Mouse (Mus musculus) fat pad, adult 2 months (tissue): ENCODE data around the gene Synj1.

Experiments used
- DNase-seq: peaks from one replicate; pipeline ENCODE4 v3.0.0-alpha.2; 2011; ENCODE audit warnings: low read depth, low spot score; ENCODE audit errors: extremely low read depth

Gene Synj1

DNA sequence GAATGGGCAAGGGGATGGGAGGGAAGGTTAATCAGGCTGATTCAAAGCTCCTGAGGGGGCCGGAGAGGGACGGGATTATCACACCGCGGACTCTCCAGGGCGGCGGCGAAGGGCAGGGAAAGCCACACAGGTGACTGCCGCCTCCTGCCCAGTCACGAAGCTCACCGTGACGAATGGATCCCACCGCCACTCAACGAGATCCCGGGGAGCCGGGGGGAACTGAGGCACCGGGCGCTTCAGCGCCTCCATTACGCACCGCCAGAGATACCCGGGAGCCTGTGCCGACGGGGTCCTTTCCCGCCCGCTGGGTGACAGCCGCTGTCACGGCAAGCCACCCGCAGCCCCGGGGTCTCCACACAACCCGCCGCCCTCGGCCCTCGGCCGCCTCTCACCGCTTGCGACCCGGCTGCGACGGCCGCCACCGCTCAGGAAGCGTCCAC, 507 bp downstream of the Synj1 start:
- DNase-seq, result no peak

GRCm38 (mm10) chr16:91009942-91010529, 1.1 kb downstream of the Synj1 start:
- no peak for DNase-seq

DNA sequence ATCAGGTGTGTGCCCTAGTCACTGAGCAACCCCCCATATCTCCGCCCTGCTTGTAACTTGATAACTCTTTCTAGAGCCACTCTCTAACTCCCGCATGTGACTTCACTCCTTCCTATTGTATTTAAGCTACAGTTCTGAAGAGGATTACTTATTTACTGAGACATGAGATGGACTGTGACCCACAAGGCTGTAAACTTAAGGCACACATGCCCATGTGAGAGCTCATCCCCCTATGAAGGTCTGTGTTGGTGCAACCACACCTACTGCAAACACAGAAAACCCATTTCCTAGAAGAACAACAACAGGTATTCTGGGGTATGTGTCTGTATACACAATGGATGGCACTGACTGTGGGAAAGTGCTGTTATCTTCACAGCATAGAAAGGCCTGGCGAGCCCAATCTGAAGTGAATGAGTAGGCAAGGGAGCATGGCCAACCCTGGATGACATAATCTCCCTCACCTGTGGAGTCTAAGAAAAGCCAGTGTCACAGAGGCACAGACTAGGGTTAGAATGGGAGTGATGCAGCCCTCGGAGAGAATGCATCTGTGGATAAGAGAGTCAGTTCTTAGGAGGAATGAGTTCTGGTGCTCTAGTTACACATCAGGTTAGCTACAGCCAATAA, 6.1 kb downstream of the Synj1 start:
- DNase-seq, result no peak

GRCm38 (mm10) chr16:91001098-91001497, 10.0 kb downstream of the Synj1 start:
- DNase-seq, result no peak

- no peak for DNase-seq
Measured at GRCm38 (mm10) chr16:90999827-91000226, 11.3 kb downstream of the Synj1 start.

GRCm38 (mm10) chr16:90997822-90998221, 13.3 kb downstream of the Synj1 start:
- no peak for DNase-seq

DNA sequence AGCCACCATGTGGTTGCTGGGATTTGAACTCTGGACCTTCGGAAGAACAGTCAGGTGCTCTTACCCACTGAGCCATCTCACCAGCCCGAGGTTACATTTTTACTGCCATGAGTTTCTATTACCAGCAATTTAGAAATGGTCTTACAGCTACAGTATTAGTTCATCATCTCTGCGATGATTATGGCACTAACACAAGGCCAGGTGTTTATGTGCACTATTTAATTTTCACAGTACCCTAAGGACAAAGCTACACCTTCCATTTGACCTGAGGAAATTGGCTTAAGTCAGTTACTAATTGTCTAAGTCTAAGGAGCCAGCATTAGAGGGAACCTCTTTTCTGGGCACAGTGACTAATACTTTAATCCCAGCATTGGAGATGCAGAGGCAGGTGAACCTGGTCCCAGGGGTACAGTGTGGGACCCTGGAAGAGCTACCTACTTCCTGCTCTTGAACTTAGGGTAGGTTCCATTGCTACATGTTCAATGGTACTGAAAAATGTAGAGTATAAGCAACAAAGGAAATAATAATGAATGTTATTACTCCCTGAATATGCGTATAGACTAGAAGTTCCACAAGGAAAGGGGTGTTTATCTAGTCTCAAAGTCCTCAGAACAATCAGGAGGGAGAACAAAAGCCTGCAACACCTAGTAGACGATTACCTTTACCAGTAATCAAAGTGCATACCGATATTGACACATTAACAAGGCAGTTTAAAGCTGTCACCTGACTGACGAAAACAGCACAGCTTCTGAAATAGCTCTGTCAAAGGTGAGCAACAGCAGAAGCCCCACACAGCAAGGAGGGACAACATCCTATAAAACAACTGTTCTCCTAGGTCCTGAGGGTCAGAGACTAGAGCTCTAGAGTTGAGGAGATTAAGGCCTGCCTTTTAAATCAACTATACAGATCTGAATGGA, 14.5 kb downstream of the Synj1 start:
- no peak for DNase-seq

DNA sequence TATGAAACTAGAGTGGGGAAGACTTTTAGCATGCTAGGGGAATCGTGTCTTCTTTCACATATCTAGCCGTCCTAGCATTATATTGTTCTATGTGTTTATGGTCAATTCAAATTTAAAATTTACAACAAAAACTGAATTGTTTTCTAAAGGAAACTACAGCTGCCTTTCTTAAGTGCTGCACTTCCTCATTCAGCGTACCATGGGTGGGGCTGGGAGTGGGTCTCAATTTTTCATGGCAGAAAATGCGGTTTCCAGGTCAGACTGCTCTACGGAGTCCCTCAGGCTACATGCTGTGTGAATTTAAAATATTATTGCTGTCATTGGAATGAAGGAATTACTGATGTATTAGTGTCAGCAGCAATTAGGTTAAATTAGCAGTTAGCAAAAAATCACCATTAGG, 15.6 kb downstream of the Synj1 start:
- no peak for DNase-seq

- no peak for DNase-seq
Measured at GRCm38 (mm10) chr16:90995023-90995422, 16.1 kb downstream of the Synj1 start.

DNA sequence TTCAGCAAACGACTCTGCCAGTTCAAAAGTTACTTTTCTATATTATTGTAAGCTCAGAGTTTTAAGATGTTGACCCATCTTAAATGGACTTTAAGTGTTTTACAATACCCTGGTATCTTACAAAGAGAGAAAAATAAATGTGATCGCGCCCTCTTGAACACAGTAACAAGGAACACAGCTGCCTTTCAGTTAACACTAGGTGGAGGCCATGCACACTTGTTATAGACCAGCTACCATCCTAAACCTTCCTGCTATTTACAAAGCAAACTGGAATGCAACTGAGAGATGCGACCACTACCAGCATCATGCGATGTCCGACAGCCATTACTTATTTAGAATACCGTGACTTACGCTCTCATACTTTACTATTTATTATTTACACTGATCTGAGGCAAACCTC, 21.9 kb downstream of the Synj1 start:
- DNase-seq, result no peak

DNA sequence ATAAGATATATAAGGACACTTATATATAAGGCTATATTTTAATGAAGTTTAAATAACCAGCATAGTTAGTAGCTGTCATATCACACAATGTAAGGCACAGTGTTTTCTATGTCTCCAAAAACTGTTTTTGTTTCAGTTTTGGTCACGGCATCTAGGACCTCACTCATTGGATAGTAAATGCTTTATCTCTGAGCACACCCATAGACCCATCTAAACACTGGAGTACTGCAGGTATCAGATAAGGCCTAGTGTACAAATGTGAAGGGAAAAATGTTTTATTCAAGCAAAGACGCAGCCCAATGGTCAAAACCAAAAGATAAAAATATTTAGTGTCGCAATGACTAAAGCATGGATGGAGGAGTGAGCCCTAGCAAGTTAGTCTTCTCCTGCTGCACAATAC, 22.4 kb downstream of the Synj1 start:
- no peak for DNase-seq

GRCm38 (mm10) chr16:90988039-90988438, 23.1 kb downstream of the Synj1 start:
- DNase-seq, result peak; percentile 78

DNA sequence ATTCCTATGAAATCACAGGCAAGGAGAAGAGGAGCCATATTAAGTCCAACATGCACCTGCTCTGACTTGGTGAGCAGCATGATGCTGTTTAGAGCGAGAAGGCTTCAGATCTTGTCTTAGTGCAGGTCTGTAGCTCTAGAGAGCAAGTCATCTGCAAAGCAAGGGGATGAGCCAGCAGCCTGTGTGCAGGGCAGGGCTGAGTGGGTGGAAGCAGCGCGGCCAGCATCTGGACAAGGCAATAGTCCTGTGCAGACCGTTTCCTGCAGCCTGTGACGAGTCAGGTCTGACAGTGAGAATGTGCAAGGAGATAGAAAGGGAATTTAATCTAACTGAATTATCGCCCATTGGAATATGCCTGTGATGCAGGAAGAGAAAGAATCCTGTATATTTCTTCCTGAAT, 40.1 kb downstream of the Synj1 start:
- no peak for DNase-seq

- DNase-seq, result no peak
Measured at GRCm38 (mm10) chr16:90966241-90966640, 44.9 kb downstream of the Synj1 start.

DNA sequence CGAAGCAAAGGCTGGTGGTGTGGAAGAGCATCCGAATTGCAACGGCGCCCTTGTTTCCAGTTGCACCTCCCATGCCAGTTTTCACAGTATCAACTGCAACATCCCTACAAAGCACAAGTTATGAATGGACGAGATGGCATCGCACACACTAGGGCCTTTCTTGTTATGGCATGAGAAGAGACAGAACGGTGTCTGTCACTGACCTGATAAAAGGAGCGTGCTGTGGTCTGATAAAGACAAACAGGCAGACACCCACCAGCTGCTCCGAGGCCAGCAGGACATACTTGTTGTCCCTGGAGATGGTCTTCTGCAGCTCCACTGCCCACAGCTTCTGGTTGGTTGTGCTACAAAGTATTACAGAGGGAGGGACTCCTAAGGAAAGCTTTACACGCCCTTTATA, 46.8 kb downstream of the Synj1 start:
- DNase-seq, result no peak

GRCm38 (mm10) chr16:90963866-90964265, 47.2 kb downstream of the Synj1 start:
- DNase-seq, result no peak

GRCm38 (mm10) chr16:90963231-90963630, 47.9 kb downstream of the Synj1 start:
- no peak for DNase-seq

GRCm38 (mm10) chr16:90958301-90959085, 52.6 kb downstream of the Synj1 start:
- no peak for DNase-seq

DNA sequence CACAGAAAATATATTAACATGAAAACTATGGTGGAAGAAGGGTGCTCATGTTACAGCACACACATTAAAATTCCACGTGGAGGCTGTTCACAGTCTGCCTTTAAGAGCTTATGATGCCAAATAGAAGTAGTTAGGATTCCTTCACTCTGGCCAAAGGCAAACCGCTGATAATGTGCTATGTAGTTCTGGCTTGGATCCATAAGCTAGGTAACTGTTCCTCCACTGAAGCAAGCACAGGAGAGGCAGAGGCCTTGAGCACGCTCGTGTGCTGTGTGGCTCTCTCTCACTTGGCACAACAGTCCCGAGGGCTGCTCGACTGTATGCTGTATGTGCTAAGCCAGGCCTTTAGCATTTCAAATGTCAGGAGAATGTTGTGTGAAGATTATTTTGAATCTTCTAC, 55.6 kb downstream of the Synj1 start:
- no peak for DNase-seq

GRCm38 (mm10) chr16:90953770-90954169, 57.3 kb downstream of the Synj1 start:
- no peak for DNase-seq

- no peak for DNase-seq
Measured at GRCm38 (mm10) chr16:90953147-90953546, 58.0 kb downstream of the Synj1 start.
